Mouse (Mus musculus): ENCODE measurements around the gene BC028528. TPM values are rescaled to one million over a fixed set of nuclear protein-coding genes. Genes with fewer than 3 reads are reported as not detected.
"Not testable (repeated sequence)": the region's sequence is repeated elsewhere in the genome, so short reads cannot be mapped to it uniquely, and the experiment has no call there.

Gene BC028528
- polyA plus RNA-seq, 1 experiment from 2014 or later, result 7.9 TPM

DNA sequence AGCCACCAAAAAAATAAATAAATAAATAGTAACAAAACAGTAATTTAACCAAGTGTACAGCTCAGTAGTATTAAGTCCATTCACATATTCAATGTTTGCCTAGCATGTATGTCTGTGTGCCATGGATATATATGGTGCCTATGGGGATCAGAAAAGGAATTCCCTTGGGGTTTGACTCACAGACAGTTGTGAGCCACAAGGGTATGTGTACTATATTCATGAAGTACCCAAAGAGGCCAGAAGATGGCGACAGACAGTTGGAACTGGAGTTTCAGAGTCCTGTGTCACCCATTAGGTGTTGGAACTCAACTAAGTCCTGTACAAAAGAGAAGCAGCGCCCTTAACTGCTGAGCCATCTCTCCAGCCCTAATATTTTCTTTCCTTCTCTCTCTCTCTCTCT lies 30.0 kb downstream of the BC028528 start:
- DNase-seq (ENCODE audit: low spot score), result peak; percentile 49
- Histone ChIP-seq H3K9me3 (replicated peaks) (no peaks in the 10 kb centered on the region), H3K4me3 (no peak overlapping the region), H3K36me3 (peaks cover 50% of the 10 kb centered on the region), H3K27ac (no peak overlapping the region), H3K4me1 (no peaks in the 10 kb centered on the region), H3K27me3 (ENCODE audit: low read depth, poor library complexity, severe bottlenecking) (no peaks in the 10 kb centered on the region)
- 41% methylated on average over 2 of the region's 2 CpGs for WGBS

- H3K27ac ChIP-seq, result no peak overlapping the region
- H3K9me3 ChIP-seq (replicated peaks), result no peaks in the 10 kb centered on the region
- WGBS, result 75% methylated on average over 10 of the region's 10 CpGs
- DNase-seq (ENCODE audit: low spot score), result no peak
- H3K27me3 ChIP-seq (ENCODE audit: low read depth, poor library complexity, severe bottlenecking), result no peaks in the 10 kb centered on the region
- H3K4me1 ChIP-seq, result peaks cover 2% of the 10 kb centered on the region
- no peak overlapping the region for H3K4me3 ChIP-seq
- H3K36me3 ChIP-seq, result peaks cover 44% of the 10 kb centered on the region
These were observed 30.6 kb downstream of the BC028528 start for GRCm38 (mm10) chr3:95861216-95861615.

DNA sequence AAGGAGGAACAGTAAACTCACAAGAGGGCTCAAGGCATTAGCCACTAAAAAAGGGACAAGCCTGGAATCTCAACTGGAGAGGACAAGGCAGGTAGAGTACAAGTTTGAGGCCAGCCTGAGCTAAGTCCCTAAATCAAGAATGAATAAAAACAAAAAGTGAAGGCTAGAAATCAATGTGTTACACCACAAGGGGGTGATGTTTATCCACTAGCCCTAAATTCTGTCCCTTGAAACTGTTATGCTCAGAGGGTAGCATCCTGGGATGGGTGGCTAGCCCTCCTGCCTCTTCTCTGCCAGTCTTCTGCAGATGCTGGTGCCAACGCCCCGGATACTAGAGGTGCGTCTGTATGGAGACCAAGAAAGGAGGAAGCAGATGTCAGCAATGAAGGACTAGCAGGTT lies 31.5 kb downstream of the BC028528 start:
- Histone ChIP-seq H3K36me3 (peaks cover 36% of the 10 kb centered on the region), H3K4me3 (no peak overlapping the region), H3K27me3 (ENCODE audit: low read depth, poor library complexity, severe bottlenecking) (no peaks in the 10 kb centered on the region), H3K27ac (no peak overlapping the region), H3K9me3 (replicated peaks) (no peaks in the 10 kb centered on the region), H3K4me1 (peaks cover 4% of the 10 kb centered on the region)
- DNase-seq (ENCODE audit: low spot score), result no peak
- 92% methylated on average over 3 of the region's 3 CpGs for WGBS

GRCm38 (mm10) chr3:95858278-95858677 lies 33.5 kb downstream of the BC028528 start:
- not testable (repeated sequence) for H3K4me3 ChIP-seq; DNase-seq (ENCODE audit: low spot score); H3K4me1 ChIP-seq; H3K9me3 ChIP-seq (replicated peaks); H3K27me3 ChIP-seq (ENCODE audit: low read depth, poor library complexity, severe bottlenecking); H3K27ac ChIP-seq
- peaks cover 22% of the 10 kb centered on the region for H3K36me3 ChIP-seq
- 85% methylated on average over 3 of the region's 3 CpGs for WGBS

GRCm38 (mm10) chr3:95857050-95857449 lies 34.8 kb downstream of the BC028528 start:
- not testable (repeated sequence) for H3K27me3 ChIP-seq (ENCODE audit: low read depth, poor library complexity, severe bottlenecking); DNase-seq (ENCODE audit: low spot score); H3K4me1 ChIP-seq; H3K27ac ChIP-seq; H3K4me3 ChIP-seq; H3K9me3 ChIP-seq (replicated peaks)
- H3K36me3 ChIP-seq, result peaks cover 25% of the 10 kb centered on the region
- WGBS, result 79% methylated on average over 1 of the region's 1 CpGs

- Histone ChIP-seq H3K4me1 (peaks cover 8% of the 10 kb centered on the region), H3K9me3 (replicated peaks) (no peaks in the 10 kb centered on the region), H3K27me3 (ENCODE audit: low read depth, poor library complexity, severe bottlenecking) (no peaks in the 10 kb centered on the region), H3K27ac (peak overlapping the region; percentile 93), H3K36me3 (peaks cover 27% of the 10 kb centered on the region), H3K4me3 (peak overlapping the region; percentile 95)
- DNase-seq (ENCODE audit: low spot score), result no peak
- 29% methylated on average over 7 of the region's 7 CpGs for WGBS
These were observed 35.7 kb downstream of the BC028528 start for GRCm38 (mm10) chr3:95856115-95856514.

DNA sequence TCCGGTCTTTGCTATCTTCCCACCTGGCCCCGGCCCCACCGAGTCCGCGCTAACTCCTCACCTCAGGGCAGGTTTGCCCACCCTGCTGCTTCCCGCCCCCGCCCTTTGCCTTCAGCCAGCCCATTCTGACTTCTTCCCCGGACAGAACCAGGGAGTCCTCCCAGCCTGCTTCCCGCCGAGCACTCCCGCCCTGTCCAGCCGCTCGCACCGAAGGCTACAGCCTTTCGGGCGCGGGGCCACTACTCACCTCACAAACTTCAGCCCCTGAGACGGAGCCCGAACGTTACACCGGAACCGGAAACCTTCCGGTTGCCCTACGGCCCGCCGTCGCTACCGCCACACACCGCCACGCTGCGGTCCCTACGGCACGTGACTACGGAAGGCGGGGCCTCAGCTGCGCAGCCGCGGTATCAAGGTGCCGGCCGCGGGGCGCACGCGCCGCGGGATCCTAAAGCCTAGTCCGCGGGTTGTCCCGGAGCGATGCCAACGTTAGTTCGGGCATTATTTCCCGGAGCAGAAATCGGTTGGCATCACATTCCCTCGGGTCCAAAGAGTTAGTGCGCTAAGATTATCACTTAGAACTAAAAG lies 36.2 kb downstream of the BC028528 start, which contains the start of gene Prpf3:
Prpf3 (minus strand) TSS at position 384 of the 588 bp plus-strand sequence.
- Histone ChIP-seq H3K27me3 (ENCODE audit: low read depth, poor library complexity, severe bottlenecking) (no peaks in the 10 kb centered on the region), H3K4me1 (peaks cover 8% of the 10 kb centered on the region), H3K27ac (peak within 1 kb of the TSS; percentile 93), H3K9me3 (replicated peaks) (no peaks in the 10 kb centered on the region), H3K36me3 (peaks cover 32% of the 10 kb centered on the region), H3K4me3 (peak within 1 kb of the TSS; percentile 95)
- peak; percentile 96 for DNase-seq (ENCODE audit: low spot score)
- WGBS, result under 1% methylated on average over 56 of the region's 56 CpGs

DNA sequence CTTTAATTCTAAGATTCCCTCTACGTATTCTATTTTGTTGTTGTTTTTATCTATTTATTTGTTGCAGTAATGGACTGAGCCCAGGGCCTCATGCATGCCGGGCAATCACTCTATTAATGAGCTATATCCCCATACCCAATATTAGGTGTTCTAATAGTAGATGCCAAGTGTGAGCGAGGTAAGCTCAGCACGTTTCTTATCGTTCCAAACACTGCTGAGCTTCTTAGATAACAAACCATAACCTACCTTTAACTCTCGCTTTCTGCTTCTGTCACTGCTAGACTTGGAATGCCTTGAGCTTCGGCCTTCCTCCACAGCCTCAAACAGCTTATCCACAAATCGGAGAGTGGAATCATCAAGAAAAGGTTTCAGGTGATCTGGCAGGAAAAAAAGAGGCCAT lies 40.5 kb downstream of the BC028528 start:
- Histone ChIP-seq H3K4me3 (no peak overlapping the region), H3K4me1 (peaks cover 7% of the 10 kb centered on the region), H3K36me3 (peaks cover 75% of the 10 kb centered on the region), H3K27me3 (ENCODE audit: low read depth, poor library complexity, severe bottlenecking) (no peaks in the 10 kb centered on the region), H3K27ac (no peak overlapping the region), H3K9me3 (replicated peaks) (no peaks in the 10 kb centered on the region)
- 94% methylated on average over 8 of the region's 8 CpGs for WGBS
- no peak for DNase-seq (ENCODE audit: low spot score)

DNA sequence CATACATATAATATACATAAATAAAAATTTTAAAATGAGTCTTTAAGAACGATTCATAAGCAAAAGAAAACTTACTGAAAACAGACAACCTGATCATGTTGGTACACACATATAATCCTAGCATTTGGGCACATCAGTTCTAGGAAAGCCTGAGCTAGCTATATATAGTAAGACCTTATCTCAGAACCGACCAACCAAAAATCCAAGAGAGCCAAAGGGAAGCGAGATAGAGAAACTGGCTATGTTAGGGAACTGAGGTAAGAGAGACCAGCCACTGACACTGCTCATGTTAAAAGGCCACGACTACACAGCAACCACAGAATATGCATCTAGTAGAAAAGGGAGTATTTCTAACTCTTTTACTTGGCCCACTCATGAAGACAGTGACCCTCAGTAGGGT lies 41.2 kb downstream of the BC028528 start:
- no peak for DNase-seq (ENCODE audit: low spot score)

DNA sequence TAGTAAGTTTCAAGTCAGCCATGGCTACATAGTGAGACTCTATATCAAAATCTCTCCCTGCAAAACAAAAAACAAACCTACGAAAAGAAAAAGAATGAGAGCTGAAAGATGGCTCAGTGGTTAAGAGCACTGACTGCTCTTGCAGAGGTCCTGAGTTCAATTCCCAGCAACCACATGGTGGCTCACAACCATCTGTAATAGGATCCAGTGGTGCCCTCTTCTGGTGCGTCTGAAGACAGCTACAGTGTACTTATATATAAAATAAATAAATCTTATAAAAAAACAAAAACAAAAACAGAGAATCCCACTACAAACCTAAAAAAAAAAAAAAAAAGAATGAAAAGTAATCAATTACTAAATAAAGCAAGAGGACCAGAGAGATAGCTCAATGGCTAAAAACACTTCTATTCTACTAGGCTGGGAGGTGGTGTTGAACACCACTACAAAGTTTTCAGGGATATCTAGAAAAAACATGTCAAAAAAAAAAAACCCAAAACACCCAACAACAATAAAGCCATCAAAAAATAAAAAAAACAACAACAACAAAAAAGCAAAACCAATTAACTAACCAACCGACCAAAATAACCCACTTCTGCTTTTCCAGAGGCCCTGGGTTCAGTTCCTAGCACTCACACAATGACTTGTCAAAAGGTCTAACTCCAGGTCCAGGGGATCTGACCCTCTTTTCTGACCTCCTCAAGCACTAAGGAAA lies 49.1 kb downstream of the BC028528 start:
- 92% methylated on average over 3 of the region's 3 CpGs for WGBS
- no peaks in the 10 kb centered on the region for H3K27me3 ChIP-seq (ENCODE audit: low read depth, poor library complexity, severe bottlenecking)
- DNase-seq (ENCODE audit: low spot score), result no peak
- no peak overlapping the region for H3K27ac ChIP-seq
- H3K9me3 ChIP-seq (replicated peaks), result no peaks in the 10 kb centered on the region
- H3K4me3 ChIP-seq, result no peak overlapping the region
- H3K4me1 ChIP-seq, result no peaks in the 10 kb centered on the region
- H3K36me3 ChIP-seq, result peaks cover 99% of the 10 kb centered on the region

More for the DNA sequence above, 41.2 kb downstream of the BC028528 start:
- Histone ChIP-seq H3K9me3 (replicated peaks) (no peaks in the 10 kb centered on the region), H3K27me3 (ENCODE audit: low read depth, poor library complexity, severe bottlenecking) (no peaks in the 10 kb centered on the region), H3K36me3 (peaks cover 82% of the 10 kb centered on the region), H3K27ac (no peak overlapping the region), H3K4me3 (no peak overlapping the region), H3K4me1 (peaks cover 4% of the 10 kb centered on the region)
- 89% methylated on average over 4 of the region's 4 CpGs for WGBS

GRCm38 (mm10) chr3:95839250-95839649 lies 52.6 kb downstream of the BC028528 start:
- Histone ChIP-seq H3K36me3 (peaks cover 99% of the 10 kb centered on the region), H3K27ac (no peak overlapping the region), H3K27me3 (ENCODE audit: low read depth, poor library complexity, severe bottlenecking) (no peaks in the 10 kb centered on the region), H3K9me3 (replicated peaks) (no peaks in the 10 kb centered on the region), H3K4me3 (no peak overlapping the region), H3K4me1 (no peaks in the 10 kb centered on the region)
- no peak for DNase-seq (ENCODE audit: low spot score)
- WGBS, result 94% methylated on average over 2 of the region's 2 CpGs
